Mouse (Mus musculus): Measurements from ENCODE around the gene Zfp954.
"Not testable (repeated sequence)": the region's sequence is repeated elsewhere in the genome, so short reads cannot be mapped to it uniquely, and the experiment has no call there.

Gene Zfp954

DNA sequence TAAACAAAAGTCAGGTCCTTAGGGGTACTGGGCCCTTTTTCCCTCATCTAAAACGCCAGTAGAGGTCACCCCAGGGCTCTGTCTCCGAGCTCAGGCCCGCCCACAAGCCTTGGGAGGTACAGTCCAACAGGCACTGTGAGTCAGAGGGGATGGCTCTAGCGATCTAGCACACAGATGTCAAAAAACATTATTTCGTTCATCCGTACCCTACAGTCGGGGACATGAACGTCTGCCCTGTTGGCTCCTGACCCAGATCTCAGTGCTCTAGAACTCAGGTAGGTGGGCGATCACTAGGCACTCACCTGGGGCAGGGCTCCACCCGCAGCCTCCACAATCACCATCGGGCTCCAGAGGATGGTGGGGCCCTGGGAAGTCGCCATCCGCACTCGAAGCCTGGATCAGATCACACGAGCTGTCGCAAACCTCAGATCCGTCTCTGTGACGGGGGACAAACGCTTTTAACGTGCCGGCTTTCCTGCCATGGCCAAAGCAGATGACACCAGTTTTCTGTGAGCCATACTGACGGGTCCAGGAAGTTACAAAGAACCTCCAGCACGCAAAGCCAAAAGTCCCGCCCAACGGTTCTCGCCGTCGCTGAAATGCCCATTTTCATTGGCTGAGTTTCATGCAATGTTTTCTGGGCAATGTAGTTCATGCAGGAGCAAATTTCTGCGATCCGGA lies at the start of gene Zfp954:
Gene Zfp954 (minus strand): TSS at position 568 of the 681 bp plus-strand sequence.
- peak; percentile 90 for DNase-seq

DNA sequence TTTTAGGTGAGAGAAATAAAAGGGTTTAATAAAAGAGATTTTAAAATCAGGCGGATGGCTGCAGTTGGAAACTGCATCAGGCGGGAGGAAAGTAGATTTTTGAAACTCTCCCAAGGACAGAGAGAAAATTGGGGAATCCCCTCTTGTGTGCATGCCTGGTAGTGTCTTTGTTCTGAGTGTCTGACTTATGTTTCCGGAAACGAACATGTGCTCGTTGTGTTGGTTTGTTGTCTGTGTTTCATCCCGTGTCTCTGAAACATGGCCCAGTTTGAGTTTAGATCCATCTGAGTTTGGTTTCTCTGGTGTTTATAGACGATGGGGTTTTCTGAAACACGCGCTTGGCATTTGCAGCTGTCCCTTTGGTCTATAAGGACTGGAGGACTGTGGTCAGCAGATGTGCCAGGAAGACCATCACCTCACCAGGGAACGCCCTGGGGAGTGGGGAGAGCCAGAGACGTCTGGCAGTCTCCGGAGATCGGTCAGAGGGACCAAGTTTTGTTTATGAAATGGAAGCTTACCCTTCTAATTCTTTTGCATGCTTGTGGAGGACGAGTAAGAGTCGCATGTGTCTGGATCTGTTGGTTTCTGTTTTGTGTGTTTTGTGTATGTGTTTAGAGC lies 24.8 kb upstream of the Zfp954 start:
- DNase-seq: no peak

GRCm38 (mm10) chr7:7144215-7144614 lies 22.9 kb upstream of the Zfp954 start:
- DNase-seq: no peak

DNA sequence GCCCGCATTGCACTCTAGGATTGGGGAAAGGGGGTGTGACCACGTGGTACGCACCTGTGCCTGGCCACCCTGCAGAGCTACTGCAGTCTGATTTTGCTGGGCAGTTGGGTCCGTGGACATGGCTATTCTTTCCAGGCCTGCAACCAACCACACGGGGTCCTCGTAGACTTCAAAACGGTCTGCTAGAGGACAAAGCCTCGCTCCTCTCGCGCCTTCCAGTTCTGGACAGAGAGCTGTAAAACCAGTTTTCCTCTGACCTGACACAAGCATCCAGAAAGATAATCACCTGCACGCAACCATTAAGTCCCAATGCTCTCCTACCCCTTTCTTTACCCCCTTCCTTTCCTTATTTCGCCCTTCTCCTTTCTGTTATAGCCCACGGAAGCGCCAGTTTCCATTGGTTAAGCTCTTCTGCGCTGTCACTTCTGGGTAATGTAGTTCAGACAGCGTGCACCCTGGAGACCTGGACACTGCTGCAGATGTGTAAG lies 15.1 kb upstream of the Zfp954 start, which contains the start of gene Zfp773:
Gene Zfp773 (minus strand): TSS at position 377 of the 488 bp plus-strand sequence.
- peak; percentile 69 for DNase-seq

- no peak for DNase-seq
These were observed 11.5 kb upstream of the Zfp954 start for GRCm38 (mm10) chr7:7132751-7133150.

DNA sequence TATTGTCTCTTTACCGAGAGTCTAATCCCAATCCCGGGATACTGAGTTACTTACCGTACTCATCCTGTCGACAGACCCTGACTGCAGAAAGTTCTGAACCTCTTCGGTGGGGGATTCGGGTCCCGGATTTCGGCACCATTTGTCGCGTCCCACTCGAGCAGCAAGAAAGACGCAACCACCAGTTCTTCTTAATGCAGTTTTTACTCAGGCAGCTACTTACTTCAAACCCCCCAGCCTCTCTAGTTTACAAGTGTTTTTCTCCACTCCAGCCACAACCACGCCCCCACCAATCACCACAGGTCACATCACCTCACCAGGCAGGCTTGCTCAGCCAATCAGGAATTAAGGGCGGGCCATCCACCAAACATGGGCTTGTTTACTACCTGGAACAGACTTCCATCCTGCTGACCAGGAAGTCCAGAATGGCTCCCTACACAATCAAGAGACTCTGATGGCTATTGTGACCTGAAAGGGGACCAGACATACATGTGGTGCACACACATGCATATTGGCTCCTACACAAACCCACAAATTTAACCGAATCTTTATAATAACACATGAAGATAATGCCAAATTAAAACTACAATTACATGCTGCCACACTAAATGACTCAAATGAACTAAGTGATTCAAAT lies 9.3 kb upstream of the Zfp954 start:
- DNase-seq: not testable (repeated sequence)

- DNase-seq: no peak
These were observed 303 bp upstream of the Zfp954 start for GRCm38 (mm10) chr7:7121602-7121980.

DNA sequence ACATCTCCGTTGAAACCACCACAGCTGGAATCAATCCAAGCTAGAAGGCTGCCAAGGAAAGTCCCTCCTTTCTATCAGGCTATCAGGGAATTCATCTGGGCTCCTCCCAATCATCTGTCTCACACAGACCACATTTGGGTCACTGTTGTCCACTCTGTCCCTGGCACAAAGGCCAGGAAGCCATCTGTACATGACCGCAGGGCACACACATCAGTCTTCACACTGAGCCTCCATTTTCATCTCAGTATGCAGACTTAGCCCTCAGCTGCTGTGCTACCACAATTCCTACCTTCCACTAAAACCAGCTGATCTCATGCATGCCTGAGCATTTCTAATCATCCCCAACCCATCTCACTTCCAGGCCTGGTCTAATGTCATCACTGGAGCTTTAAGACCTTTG lies 2.8 kb downstream of the Zfp954 start:
- DNase-seq: no peak

GRCm38 (mm10) chr7:7108501-7108900 lies 12.8 kb downstream of the Zfp954 start:
- no peak for DNase-seq

All from cerebellum, adult 9-10 months (tissue).